Mouse (Mus musculus) midbrain, embryonic 11.5 days (tissue): Measurements from ENCODE around the gene 4931428L18Rik. TPM values are rescaled to one million over a fixed set of nuclear protein-coding genes. Genes with fewer than 3 reads are reported as not detected.
A peak's percentile ranks its signal among the peaks of the same experiment; 100 is the strongest.
"Not testable (repeated sequence)": the region's sequence is repeated elsewhere in the genome, so short reads cannot be mapped to it uniquely, and the experiment has no call there.

Source experiments
- ATAC-seq: fragments of 200-750 bp; cut with Nextera tagmentation; 2 replicates; pipeline ENCODE4 v1.8.0; 2017; ENCODE audit warnings: moderate TSS enrichment, moderate library complexity; ENCODE audit not compliant: low FRiP score
- DNase-seq: peaks from one replicate; pipeline ENCODE4 v3.0.0; 2015; ENCODE audit warnings: low spot score; ENCODE audit errors: missing footprints
- H3K27ac ChIP-seq: fragments of 300-500 bp; sonication (generic); 2 replicates; pipeline ENCODE4 v1.5.1; 2014; ENCODE audit warnings: low read depth, low read length
- H3K27me3 ChIP-seq: fragments of 300-500 bp; sonication (generic); 2 replicates; pipeline ENCODE4 v1.6.1; 2014; ENCODE audit warnings: mild to moderate bottlenecking, low read length, moderate library complexity, mixed read lengths; ENCODE audit not compliant: control insufficient read depth, insufficient read depth
- H3K36me3 ChIP-seq: fragments of 300-500 bp; sonication (generic); 2 replicates; pipeline ENCODE4 v1.6.1; 2014; ENCODE audit warnings: mild to moderate bottlenecking, low read length, moderate library complexity, mixed read lengths; ENCODE audit not compliant: control insufficient read depth, insufficient read depth
- H3K4me1 ChIP-seq: fragments of 300-500 bp; sonication (generic); 2 replicates; pipeline ENCODE4 v1.6.1; 2014; ENCODE audit warnings: low read length; ENCODE audit not compliant: control insufficient read depth, insufficient read depth
- H3K4me2 ChIP-seq: fragments of 300-500 bp; sonication (generic); 2 replicates; pipeline ENCODE4 v1.6.1; 2014; ENCODE audit warnings: mild to moderate bottlenecking, moderate library complexity
- H3K4me3 ChIP-seq: fragments of 300-500 bp; sonication (generic); 2 replicates; pipeline ENCODE4 v1.5.1; 2014; ENCODE audit warnings: low read depth, low read length
- H3K9ac ChIP-seq: fragments of 300-500 bp; sonication (generic); 2 replicates; pipeline ENCODE4 v1.6.1; 2014; ENCODE audit warnings: low read length
- H3K9me3 ChIP-seq: fragments of 300-500 bp; sonication (generic); 2 replicates; pipeline ENCODE4 v1.6.1; 2016; ENCODE audit warnings: low read length; ENCODE audit not compliant: control insufficient read depth
- WGBS: fragments of 180-500 bp; shearing (Covaris S2); extraction: QIAGEN DNeasy Blood & Tissue Kit; methylation state at CpG from one replicate; pipeline ENCODE4 v1.1.7; 2014; 5-methylcytosine and 5-hydroxymethylcytosine counted together
- polyA plus RNA-seq: library from polyadenylated mRNA; unstranded; fragments of >200 nt; fragmentation: Nextera tagmentation; extraction: Ambion mirVana; gene quantifications from 2 replicates; pipeline ENCODE4 v1.2.1, GENCODE M21; 2014

Gene 4931428L18Rik
- polyA plus RNA-seq, 1 experiment from 2014 or later = not detected

- not testable (repeated sequence) for ATAC-seq, H3K27ac ChIP-seq, H3K27me3 ChIP-seq, H3K4me2 ChIP-seq, H3K9me3 ChIP-seq, H3K9ac ChIP-seq, H3K36me3 ChIP-seq, H3K4me1 ChIP-seq, DNase-seq, H3K4me3 ChIP-seq
- WGBS = 89% methylated on average over 5 of the region's 6 CpGs
Measured at GRCm38 (mm10) chr1:30977868-30978267, 244.6 kb downstream of the 4931428L18Rik start, which contains the start of gene AC153137.1. Gene AC153137.1, minus strand, starts transcription at chr1:30977968.

- not testable (repeated sequence) for H3K4me3 ChIP-seq, H3K27ac ChIP-seq, H3K27me3 ChIP-seq, H3K9me3 ChIP-seq, DNase-seq, H3K4me1 ChIP-seq, H3K4me2 ChIP-seq, H3K9ac ChIP-seq, H3K36me3 ChIP-seq, ATAC-seq
- 89% methylated on average over 7 of the region's 7 CpGs for WGBS
Measured at GRCm38 (mm10) chr1:30977239-30977638, 245.2 kb downstream of the 4931428L18Rik start.

GRCm38 (mm10) chr1:30951795-30952194 lies 270.7 kb downstream of the 4931428L18Rik start:
- H3K4me1 ChIP-seq = peaks cover 6% of the 10 kb centered on the region; the same call in 1 of the 2 replicates
- no peak overlapping the region for H3K9ac ChIP-seq
- H3K36me3 ChIP-seq = no peaks in the 10 kb centered on the region
- ATAC-seq (no peak), DNase-seq (peak; percentile 81)
- H3K4me2 ChIP-seq = no peak overlapping the region
- 81% methylated on average over 2 of the region's 2 CpGs for WGBS
- H3K27me3 ChIP-seq = no peaks in the 10 kb centered on the region
- no peak overlapping the region for H3K27ac ChIP-seq
- H3K9me3 ChIP-seq = no peaks in the 10 kb centered on the region
- H3K4me3 ChIP-seq = no peak overlapping the region

- peak overlapping the region; percentile 57 for H3K4me2 ChIP-seq
- H3K9me3 ChIP-seq = no peaks in the 10 kb centered on the region
- no peak for ATAC-seq
- H3K4me3 ChIP-seq = peak overlapping the region; percentile 92
- no peaks in the 10 kb centered on the region for H3K36me3 ChIP-seq
- H3K27ac ChIP-seq = peak overlapping the region; percentile 99
- DNase-seq = no peak
- peak overlapping the region; percentile 97 for H3K9ac ChIP-seq
- 52% methylated on average over 5 of the region's 5 CpGs for WGBS
- H3K27me3 ChIP-seq = no peaks in the 10 kb centered on the region
- H3K4me1 ChIP-seq = peaks cover 6% of the 10 kb centered on the region; the same call in 1 of the 2 replicates
Measured at GRCm38 (mm10) chr1:30950456-30950835, 272.0 kb downstream of the 4931428L18Rik start.

- ATAC-seq (peak; percentile 99), DNase-seq (peak; percentile 99)
- Histone ChIP-seq H3K4me1 (peaks cover 6% of the 10 kb centered on the region; the same call in 1 of the 2 replicates), H3K9ac (peak overlapping the region; percentile 97), H3K27ac (peak overlapping the region; percentile 99), H3K36me3 (peaks cover 3% of the 10 kb centered on the region; the same call in 1 of the 2 replicates), H3K4me2 (peak overlapping the region; percentile 57), H3K4me3 (peak overlapping the region; percentile 92), H3K27me3 (no peaks in the 10 kb centered on the region), H3K9me3 (no peaks in the 10 kb centered on the region)
- WGBS = under 1% methylated on average over 63 of the region's 66 CpGs
Measured at GRCm38 (mm10) chr1:30949710-30950455, 272.6 kb downstream of the 4931428L18Rik start.

- peaks cover 6% of the 10 kb centered on the region; the same call in 1 of the 2 replicates for H3K4me1 ChIP-seq
- H3K4me2 ChIP-seq = peak overlapping the region; percentile 54
- H3K9ac ChIP-seq = peak overlapping the region; percentile 97
- WGBS = under 1% methylated on average over 62 of the region's 85 CpGs
- H3K27ac ChIP-seq = peak overlapping the region; percentile 99
- H3K27me3 ChIP-seq = no peaks in the 10 kb centered on the region
- ATAC-seq (peak; percentile 72), DNase-seq (peak; percentile 96)
- no peaks in the 10 kb centered on the region for H3K9me3 ChIP-seq
- peak overlapping the region; percentile 92 for H3K4me3 ChIP-seq
- peaks cover 10% of the 10 kb centered on the region for H3K36me3 ChIP-seq
Measured at GRCm38 (mm10) chr1:30948950-30949639, 273.4 kb downstream of the 4931428L18Rik start.

GRCm38 (mm10) chr1:30948361-30948949 lies 274.0 kb downstream of the 4931428L18Rik start:
- Histone ChIP-seq H3K36me3 (peaks cover 14% of the 10 kb centered on the region), H3K4me2 (peak overlapping the region; percentile 54), H3K4me3 (peak overlapping the region; percentile 92), H3K9me3 (no peaks in the 10 kb centered on the region), H3K4me1 (peaks cover 6% of the 10 kb centered on the region; the same call in 1 of the 2 replicates), H3K27ac (peak overlapping the region; percentile 99), H3K27me3 (no peaks in the 10 kb centered on the region), H3K9ac (peak overlapping the region; percentile 97)
- 2% methylated on average over 16 of the region's 16 CpGs for WGBS
- ATAC-seq (no peak), DNase-seq (peak; percentile 91)
